Mouse (Mus musculus): ENCODE results near the gene Ptch2.

DNA sequence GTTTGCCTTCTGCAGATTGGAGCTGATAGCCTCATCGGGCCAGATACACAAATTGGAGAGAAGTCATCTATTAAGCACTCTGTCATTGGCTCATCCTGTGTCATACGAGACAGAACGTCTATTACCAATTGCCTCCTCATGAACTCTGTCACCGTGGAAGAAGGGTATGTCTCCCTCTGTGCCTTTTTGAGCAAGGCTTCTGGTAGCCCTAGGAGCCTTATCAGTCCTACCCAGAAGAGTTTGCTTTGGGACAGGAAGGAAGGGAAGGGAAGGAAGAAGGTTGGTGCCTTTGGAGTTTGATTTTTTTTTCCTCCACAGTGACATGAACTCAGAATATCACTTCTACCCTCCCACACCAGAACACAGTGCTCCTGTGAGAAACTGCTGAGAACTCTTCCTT, 25.3 kb upstream of the Ptch2 start:
- TF ChIP-seq CTCF (IDR thresholded peaks at IDR 0.05; ENCODE audit: control insufficient read depth, insufficient read depth, low read length) (no peak), POLR2A (IDR thresholded peaks at IDR 0.05; ENCODE audit: borderline replicate concordance, control insufficient read depth, low read depth, low read length) (no peak)
